Mouse (Mus musculus): Measurements from ENCODE around the gene Itgb1bp2. TPM values are rescaled to one million over a fixed set of nuclear protein-coding genes. Genes with fewer than 3 reads are reported as not detected.
A peak's percentile ranks its signal among the peaks of the same experiment; 100 is the strongest.

Itgb1bp2 gene
- total and polyA plus RNA-seq, 3 experiments = 0.62 to 0.77 TPM; not detected in 1

- peaks cover 5 to 26% of the 10 kb centered on the region in 2 experiments for H3K36me3 ChIP-seq (ENCODE audit: control insufficient read depth in 1 of 2, insufficient read depth in 2 of 2, low read length in 2 of 2)
- peak overlapping the region; percentile 55 to 69 for H3K4me3 ChIP-seq (ENCODE audit: control insufficient read depth in 1 of 2, insufficient read depth in 1 of 2, low read depth in 2 of 2, low read length in 2 of 2)
- peaks cover 33% of the 10 kb centered on the region for H3K79me2 ChIP-seq (ENCODE audit: control insufficient read depth, insufficient read depth, low read length, poor library complexity)
- no peaks in the 10 kb centered on the region for H3K9me3 ChIP-seq (replicated peaks; ENCODE audit: insufficient read depth, low read length)
- H3K9ac ChIP-seq (ENCODE audit: control insufficient read depth, low read depth, low read length, poor library complexity, severe bottlenecking) = peak overlapping the region; percentile 81
- H3K27me3 ChIP-seq (ENCODE audit: control insufficient read depth in 1 of 2, insufficient read depth in 2 of 2, low read length in 2 of 2) = no peaks in the 10 kb centered on the region
- no peak for TF ChIP-seq TBP (IDR thresholded peaks at IDR 0.05; ENCODE audit: low read depth, low read length)
- no peak for TF ChIP-seq MYC (IDR thresholded peaks at IDR 0.05; ENCODE audit: low read depth, low read length)
- DNase-seq (ENCODE audit: low read depth, low spot score) = no peak
- peak overlapping the region; percentile 99 for H3K27ac ChIP-seq (ENCODE audit: control insufficient read depth, low read depth, low read length)
- H3K4me1 ChIP-seq (ENCODE audit: control insufficient read depth in 1 of 2, insufficient read depth in 2 of 2, low read length in 2 of 2) = peaks cover 0 to 10% of the 10 kb centered on the region in 2 experiments; a peak in 1 of 4 replicates
These were observed 20.1 kb upstream of the Itgb1bp2 start for GRCm38 (mm10) chrX:101428785-101429141.

GRCm38 (mm10) chrX:101429142-101429949 is 19.5 kb upstream of the Itgb1bp2 start, which contains the start of gene Nono:
Gene Nono, plus strand, starts transcription at chrX:101429318.
- H3K9me3 ChIP-seq (replicated peaks; ENCODE audit: insufficient read depth, low read length) = no peaks in the 10 kb centered on the region
- peaks cover 33% of the 10 kb centered on the region for H3K79me2 ChIP-seq (ENCODE audit: control insufficient read depth, insufficient read depth, low read length, poor library complexity)
- peaks cover 5 to 26% of the 10 kb centered on the region in 2 experiments for H3K36me3 ChIP-seq (ENCODE audit: control insufficient read depth in 1 of 2, insufficient read depth in 2 of 2, low read length in 2 of 2)
- H3K27me3 ChIP-seq (ENCODE audit: control insufficient read depth in 1 of 2, insufficient read depth in 2 of 2, low read length in 2 of 2) = no peaks in the 10 kb centered on the region
- H3K4me1 ChIP-seq (ENCODE audit: control insufficient read depth in 1 of 2, insufficient read depth in 2 of 2, low read length in 2 of 2) = peaks cover 0 to 10% of the 10 kb centered on the region in 2 experiments; a peak in 1 of 4 replicates
- H3K9ac ChIP-seq (ENCODE audit: control insufficient read depth, low read depth, low read length, poor library complexity, severe bottlenecking) = peak within 1 kb of the TSS; percentile 98
- peak; percentile 97 for DNase-seq (ENCODE audit: low read depth, low spot score)
- peak within 1 kb of the TSS; percentile 99 for H3K27ac ChIP-seq (ENCODE audit: control insufficient read depth, low read depth, low read length)
- peak within 1 kb of the TSS; percentile 65 to 96 for H3K4me3 ChIP-seq (ENCODE audit: control insufficient read depth in 1 of 2, insufficient read depth in 1 of 2, low read depth in 2 of 2, low read length in 2 of 2)
- TF ChIP-seq ZMIZ1 (IDR thresholded peaks at IDR 0.05; ENCODE audit: low read depth, low read length) = 0 out of 2 replicates have a peak, but pooled peaks have one; percentile 62
- TF ChIP-seq MYC (IDR thresholded peaks at IDR 0.05; ENCODE audit: low read depth, low read length) = peak; percentile 57; the same call in 1 of the 2 replicates
- no peak for TF ChIP-seq RAD21 (IDR thresholded peaks at IDR 0.05; ENCODE audit: low read depth, low read length)
- TF ChIP-seq JUND (IDR thresholded peaks at IDR 0.05; ENCODE audit: low read depth, low read length) = no peak
- peak; percentile 44; the same call in 1 of the 2 replicates for TF ChIP-seq KAT2A (conservative IDR thresholded peaks at IDR 0.05; ENCODE audit: low read depth, low read length)
- TF ChIP-seq TBP (IDR thresholded peaks at IDR 0.05; ENCODE audit: low read depth, low read length) = peak; percentile 46
- peak; percentile 67 for TF ChIP-seq CHD2 (IDR thresholded peaks at IDR 0.05; ENCODE audit: low read length)
- TF ChIP-seq MYB (IDR thresholded peaks at IDR 0.05; ENCODE audit: low read depth, low read length) = no peak
- peak; percentile 29 to 78; a peak in 1 of 4 replicates for TF ChIP-seq POLR2A (IDR thresholded peaks at IDR 0.05; ENCODE audit: control insufficient read depth in 1 of 2, insufficient read depth in 1 of 2, low read depth in 1 of 2, low read length in 2 of 2, poor library complexity in 1 of 2)
- TF ChIP-seq EP300 (IDR thresholded peaks at IDR 0.05; ENCODE audit: low read depth in 1 of 2, low read length in 2 of 2) = no peak
- TF ChIP-seq MAFK (IDR thresholded peaks at IDR 0.05; ENCODE audit: borderline replicate concordance, low read depth, low read length) = no peak
- TF ChIP-seq E2F4 (IDR thresholded peaks at IDR 0.05; ENCODE audit: borderline replicate concordance, low read depth, low read length) = peak; percentile 61; the same call in 1 of the 2 replicates
- no peak for TF ChIP-seq ETS1 (IDR thresholded peaks at IDR 0.05; ENCODE audit: low read depth, low read length)
- no peak for TF ChIP-seq USF1 (IDR thresholded peaks at IDR 0.05; ENCODE audit: low read depth, low read length)
- no peak for TF ChIP-seq USF2 (IDR thresholded peaks at IDR 0.05; ENCODE audit: borderline replicate concordance in 1 of 2, insufficient read depth in 1 of 2, low read depth in 1 of 2, low read length in 2 of 2)
- peak; percentile 98 for TF ChIP-seq MAZ (IDR thresholded peaks at IDR 0.05; ENCODE audit: low read depth, low read length)
- peak; percentile 93 for TF ChIP-seq GATA1 (IDR thresholded peaks at IDR 0.05; ENCODE audit: low read depth, low read length)
- 0 out of 2 replicates have a peak, but pooled peaks have one; percentile 51 for TF ChIP-seq ELF1 (IDR thresholded peaks at IDR 0.05; ENCODE audit: low read depth, low read length)
- no peak for TF ChIP-seq CTCF (IDR thresholded peaks at IDR 0.05 in 2 of 3, conservative IDR thresholded peaks at IDR 0.05 in 1 of 3; ENCODE audit: control insufficient read depth in 1 of 3, insufficient read depth in 1 of 3, low read depth in 2 of 3, low read length in 3 of 3, poor library complexity in 1 of 3, severe bottlenecking in 1 of 3)
- TF ChIP-seq SIN3A (IDR thresholded peaks at IDR 0.05; ENCODE audit: low read length) = peak; percentile 46
- TF ChIP-seq ZKSCAN1 (IDR thresholded peaks at IDR 0.05; ENCODE audit: low read depth, low read length) = no peak
- TF ChIP-seq ZC3H11A (IDR thresholded peaks at IDR 0.05; ENCODE audit: low read depth, low read length) = no peak
- peak; percentile 74 for TF ChIP-seq MAX (IDR thresholded peaks at IDR 0.05; ENCODE audit: low read length)
- no peak for TF ChIP-seq POLR2AphosphoS5 (IDR thresholded peaks at IDR 0.05; ENCODE audit: borderline replicate concordance, low read depth, low read length)
- no peak for TF ChIP-seq MEF2A (IDR thresholded peaks at IDR 0.05; ENCODE audit: extremely low read depth, insufficient replicate concordance, low read depth, low read length, poor library complexity, severe bottlenecking)
- TF ChIP-seq UBTF (IDR thresholded peaks at IDR 0.05; ENCODE audit: borderline replicate concordance, insufficient read depth, low read depth, low read length) = no peak
- TF ChIP-seq MXI1 (IDR thresholded peaks at IDR 0.05; ENCODE audit: low read depth, low read length) = peak; percentile 54; the same call in 1 of the 2 replicates
- no peak for TF ChIP-seq RCOR1 (IDR thresholded peaks at IDR 0.05; ENCODE audit: low read depth, low read length)
- peak; percentile 49; the same call in 1 of the 2 replicates for TF ChIP-seq POLR2AphosphoS2 (IDR thresholded peaks at IDR 0.05; ENCODE audit: low read length)

Data from MEL (cell line).